Mouse (Mus musculus) thymus, adult 2 months (tissue): ENCODE data around the gene Adora1.

Experiments used
- CTCF ChIP-seq: fragments of 200-500 bp; IDR thresholded peaks from 2 replicates; pipeline ENCODE4 v1.5.1; 2012; ENCODE audit warnings: mild to moderate bottlenecking, control low read depth, low read length, moderate library complexity, borderline replicate concordance; ENCODE audit not compliant: control insufficient read depth, poor library complexity, insufficient read depth; ENCODE audit errors: extremely low read depth
- POLR2A ChIP-seq: fragments of 200-500 bp; IDR thresholded peaks from 2 replicates; pipeline ENCODE4 v1.6.1; 2012; ENCODE audit warnings: mild to moderate bottlenecking, low read length, control low read depth, moderate library complexity; ENCODE audit not compliant: control insufficient read depth, poor library complexity, insufficient read depth; ENCODE audit errors: extremely low read depth

- no peak for TF ChIP-seq POLR2A
- 0 out of 2 replicates have a peak, but pooled peaks have one; percentile 41 for TF ChIP-seq CTCF
Observed at GRCm38 (mm10) chr1:134196386-134196785, 38.8 kb downstream of the Adora1 start.
